Mouse (Mus musculus) erythroblast, embryonic 14.5 days (primary cell): ENCODE results near the gene Ube2t.

Experiments
- GATA1 ChIP-seq: IDR thresholded peaks from 2 replicates; pipeline ENCODE4 v1.6.1; 2012; ENCODE audit warnings: low read length, inconsistent platforms, mixed read lengths
- TAL1 ChIP-seq: IDR thresholded peaks from 3 replicates; pipeline ENCODE4 v1.6.1; 2012; ENCODE audit warnings: low read length, inconsistent platforms, mixed read lengths

GRCm38 (mm10) chr1:134955050-134955636, 7.2 kb upstream of the Ube2t start:
- TF ChIP-seq GATA1 (no peak), TAL1 (no peak)
